20 mouse cellular contexts compared by ENCODE assay signal in the genomic region with DNA sequence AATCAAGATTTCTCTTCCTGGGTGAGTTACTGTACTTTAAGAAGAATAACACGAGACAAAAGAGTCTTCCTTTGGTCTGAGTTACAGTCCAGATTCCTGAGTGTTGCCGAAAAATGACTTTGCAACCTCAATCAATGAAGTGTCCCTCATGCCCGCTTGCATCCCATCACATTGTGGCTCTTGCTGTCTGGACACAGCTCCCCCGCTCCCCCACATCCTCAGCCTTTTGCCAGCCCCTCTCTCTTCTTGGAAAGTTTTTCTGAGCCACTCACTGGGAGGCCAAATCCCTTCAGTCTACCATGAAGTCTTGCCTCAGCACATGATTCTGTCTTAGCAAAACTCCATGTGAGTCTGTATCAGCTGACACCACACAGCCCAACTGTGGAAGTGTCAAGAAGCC.
DNase-seq lines count a peak whose midpoint lies in the region; ATAC-seq lines count a peak whose summit lies in the region.
"Had no signal": no experiment of that assay in that cellular context is flagged by ENCODE, and none has a peak within 500 bp of the region (broad histone marks: within the 10 kb centered on the region; RNA-seq: fewer than 3 reads in every experiment).

No protein-coding gene starts in this region.

- H3K36me3 ChIP-seq in heart, embryonic 10.5 days: no peaks in the 10 kb centered on the region
- H3K36me3 ChIP-seq in midbrain, embryonic 11.5 days (ENCODE audit: control insufficient read depth, insufficient read depth, low read length): no peaks in the 10 kb centered on the region
- H3K36me3 ChIP-seq in midbrain, embryonic 14.5 days (ENCODE audit: control insufficient read depth, insufficient read depth, low read length): no peaks in the 10 kb centered on the region
- H3K36me3 ChIP-seq: G1E had no signal

- 82% methylated on average over 4 of the region's 4 CpGs for WGBS in heart, embryonic 10.5 days
- WGBS in midbrain, embryonic 11.5 days: 82% methylated on average over 4 of the region's 4 CpGs
- 85% methylated on average over 4 of the region's 4 CpGs for WGBS in midbrain, embryonic 14.5 days

- H3K9me3 ChIP-seq in heart, embryonic 10.5 days: no peaks in the 10 kb centered on the region
- no peaks in the 10 kb centered on the region for H3K9me3 ChIP-seq in midbrain, embryonic 11.5 days (ENCODE audit: control insufficient read depth, low read length)
- no peaks in the 10 kb centered on the region for H3K9me3 ChIP-seq in midbrain, embryonic 14.5 days (ENCODE audit: control insufficient read depth, low read length)

- no peak overlapping the region for H3K9ac ChIP-seq in midbrain, embryonic 11.5 days (ENCODE audit: low read length)
- H3K9ac ChIP-seq in midbrain, embryonic 14.5 days (replicated peaks; ENCODE audit: low read length): no peak overlapping the region

- no peak for ATAC-seq in midbrain, embryonic 11.5 days (ENCODE audit: low FRiP score)
- no peak for ATAC-seq in midbrain, embryonic 14.5 days (ENCODE audit: low FRiP score, low TSS enrichment)
- ATAC-seq: activated CD4-positive, CD25-positive, alpha-beta regulatory T cell, adult 4 months; CD4-positive, CD25-positive, alpha-beta regulatory T cell, adult 4 months; Patski had no signal

- H3K4me3 ChIP-seq in heart, embryonic 10.5 days: no peak overlapping the region
- H3K4me3 ChIP-seq in midbrain, embryonic 11.5 days (ENCODE audit: low read depth, low read length): no peak overlapping the region
- H3K4me3 ChIP-seq in midbrain, embryonic 14.5 days (replicated peaks; ENCODE audit: low read depth, low read length): no peak overlapping the region

- H3K27ac ChIP-seq in heart, embryonic 10.5 days: no peak overlapping the region
- no peak overlapping the region for H3K27ac ChIP-seq in midbrain, embryonic 11.5 days (ENCODE audit: low read depth, low read length)
- no peak overlapping the region for H3K27ac ChIP-seq in midbrain, embryonic 14.5 days (replicated peaks; ENCODE audit: low read depth, low read length)

- H3K4me2 ChIP-seq in midbrain, embryonic 11.5 days: no peak overlapping the region
- H3K4me2 ChIP-seq in midbrain, embryonic 14.5 days (ENCODE audit: low read length): no peak overlapping the region

- no peaks in the 10 kb centered on the region for H3K27me3 ChIP-seq in heart, embryonic 10.5 days (ENCODE audit: insufficient read depth, poor library complexity, severe bottlenecking)
- H3K27me3 ChIP-seq in midbrain, embryonic 11.5 days (ENCODE audit: control insufficient read depth, insufficient read depth, low read length): no peaks in the 10 kb centered on the region
- no peaks in the 10 kb centered on the region for H3K27me3 ChIP-seq in midbrain, embryonic 14.5 days (ENCODE audit: control insufficient read depth, insufficient read depth, low read length)

- H3K4me1 ChIP-seq in heart, embryonic 10.5 days: peaks cover 19% of the 10 kb centered on the region
- no peaks in the 10 kb centered on the region for H3K4me1 ChIP-seq in midbrain, embryonic 11.5 days (ENCODE audit: control insufficient read depth, insufficient read depth, low read length)
- H3K4me1 ChIP-seq in midbrain, embryonic 14.5 days (ENCODE audit: control insufficient read depth, insufficient read depth, low read length): 0 out of 2 replicates have a peak, but pooled peaks cover 3% of the 10 kb centered on the region

- intact Hi-C loops in heart, postnatal 25 days (cut with DNase I): no loop called here

- peak; percentile 61 for DNase-seq in heart, adult 11 months
- DNase-seq in heart, postnatal 4 days: no peak
- DNase-seq in heart, embryonic 10.5 days (ENCODE audit: low spot score): peak; percentile 53
- DNase-seq in heart, postnatal 25 days (ENCODE audit: low spot score): no peak
- peak; percentile 2 for DNase-seq in midbrain, embryonic 11.5 days (ENCODE audit: low spot score, missing footprints)
- no peak for DNase-seq in midbrain, embryonic 14.5 days
- DNase-seq: adrenal gland, adult 2 months; adrenal gland, adult 8-10 months; adrenal gland, postnatal 10 days; adrenal gland, postnatal 14 days; adrenal gland, postnatal 25 days; adrenal gland, postnatal 36 days; B cell, adult 2 months; cerebellum, adult 11 months; cerebellum, adult 11-12 months; cerebellum, adult 18-20 months had no signal

Comparison
In these comparisons a context has a peak if more than half of its experiments do, and no peak if none do; other contexts are left out.
1. DNase-seq: peak in heart, adult 11 months (single experiment), heart, embryonic 10.5 days (single experiment) and midbrain, embryonic 11.5 days (single experiment); none in heart, postnatal 4 days (single experiment), heart, postnatal 25 days (single experiment) and midbrain, embryonic 14.5 days (single experiment).